Mouse (Mus musculus) heart, adult 18-20 months (tissue): Measurements from ENCODE around the gene Hacl1. TPM values are rescaled to one million over a fixed set of nuclear protein-coding genes. Genes with fewer than 3 reads are reported as not detected.
A peak's percentile ranks its signal among the peaks of the same experiment; 100 is the strongest.

Experiments
- DNase-seq, 2 experiments: peaks; one replicate each; pipeline ENCODE4 v3.0.0; 2021 to 2022; ENCODE audit warnings: mixed read lengths in 1 of 2
- long read RNA-seq, 2 experiments: library from polyadenylated mRNA; stranded (forward); transcript quantifications; one replicate each; pipeline ENCODE4 v2.0.0; 2021
- total RNA-seq, 2 experiments: library from RNA; stranded (reverse); gene quantifications; 2 replicates each; pipeline ENCODE4 v1.2.3; 2021

The Hacl1 gene
- 10 to 100 TPM; 10.9 to 11.5 TPM for total RNA-seq
- long read RNA-seq, experiment 1, transcript Hacl1-201 (17 exons, 2,644 nt) = major isoform, 7 of 7 reads
- long read RNA-seq, experiment 1, partial matches to known transcripts = 0 of 7 reads
- long read RNA-seq, experiment 1, other reads (novel, unspliced or antisense) = 0 of 7 reads
- long read RNA-seq, experiment 2, partial matches to known transcripts = 1 of 4 reads
- long read RNA-seq, experiment 2, other reads (novel, unspliced or antisense) = 0 of 4 reads

DNA sequence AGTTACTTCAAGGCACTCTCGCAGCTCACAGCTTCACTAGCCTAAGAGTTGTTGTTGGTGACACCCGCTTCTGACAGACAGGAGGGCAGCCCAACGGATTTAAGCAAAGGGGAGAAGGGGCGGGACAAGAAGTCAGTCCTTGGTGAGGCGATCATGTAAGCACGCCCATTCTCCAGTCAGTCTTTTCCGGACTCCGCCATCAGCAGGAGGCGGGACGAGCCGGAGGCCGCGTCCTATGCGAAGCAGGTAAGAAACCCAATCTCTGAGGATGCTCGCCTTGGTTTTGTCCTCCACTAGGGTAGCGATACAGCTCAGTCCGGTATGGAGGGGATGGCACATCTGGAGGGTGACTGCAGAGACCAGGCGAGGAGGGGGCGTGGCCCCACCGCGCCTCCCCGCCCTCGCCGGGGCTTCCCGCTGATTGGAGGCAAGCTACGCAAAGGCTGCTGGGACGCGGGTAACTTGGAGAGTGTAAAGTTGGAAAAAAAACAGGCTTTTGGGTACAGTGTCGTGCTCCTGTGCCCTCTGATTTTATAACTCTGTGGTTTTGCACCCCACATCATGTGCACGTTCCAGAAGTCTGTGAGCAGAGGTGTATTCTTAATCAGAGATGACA is at the start of gene Hacl1, which contains the start of gene Btd:
Gene Hacl1 (minus strand): TSS at position 397 of the 616 bp plus-strand sequence.
Gene Btd (plus strand): TSS at position 139 of the 616 bp plus-strand sequence.
- peak; percentile 96 to 97 for DNase-seq

DNA sequence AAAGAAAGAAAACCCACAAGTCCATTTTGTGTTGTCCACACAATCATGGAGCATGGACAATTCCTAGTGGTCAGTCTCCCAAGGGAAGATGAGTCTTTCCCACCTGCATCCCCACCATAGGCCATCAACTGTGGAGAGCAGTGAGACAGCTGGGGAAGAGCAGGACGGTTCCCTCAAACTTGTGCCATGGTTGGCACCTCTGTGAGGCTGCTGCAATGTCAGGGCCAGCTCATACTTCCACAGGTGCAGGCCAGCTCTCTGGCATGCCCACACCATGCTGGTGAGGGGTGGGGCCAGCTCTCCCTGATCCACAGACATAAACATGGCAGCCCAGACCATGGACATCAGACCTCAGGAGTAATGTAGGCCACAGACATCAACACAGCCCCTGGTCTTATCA is 45.1 kb upstream of the Hacl1 start:
- no peak for DNase-seq

DNA sequence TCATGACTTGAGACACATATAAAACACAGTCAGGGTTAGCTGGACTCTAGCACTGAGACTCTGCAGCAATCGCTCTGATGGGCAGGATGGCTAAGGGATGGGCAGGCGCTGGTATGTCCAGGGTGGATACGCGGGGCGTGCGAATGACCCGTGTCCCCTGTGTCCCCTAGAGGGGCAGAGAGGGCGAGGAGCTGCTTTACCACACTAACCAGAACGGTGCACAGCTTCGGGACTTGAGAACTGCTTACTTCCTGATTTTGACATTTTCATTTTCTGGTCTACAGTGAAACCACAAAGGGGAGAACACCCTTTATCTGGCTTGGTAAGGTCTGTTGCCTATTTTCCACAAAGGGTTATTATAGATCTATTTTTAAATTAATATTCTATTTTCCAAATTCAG is 44.6 kb upstream of the Hacl1 start:
- DNase-seq = no peak

GRCm38 (mm10) chr14:31684343-31685040 is 43.4 kb upstream of the Hacl1 start:
- no peak for DNase-seq

GRCm38 (mm10) chr14:31683610-31684009 is 42.5 kb upstream of the Hacl1 start:
- no peak for DNase-seq

DNA sequence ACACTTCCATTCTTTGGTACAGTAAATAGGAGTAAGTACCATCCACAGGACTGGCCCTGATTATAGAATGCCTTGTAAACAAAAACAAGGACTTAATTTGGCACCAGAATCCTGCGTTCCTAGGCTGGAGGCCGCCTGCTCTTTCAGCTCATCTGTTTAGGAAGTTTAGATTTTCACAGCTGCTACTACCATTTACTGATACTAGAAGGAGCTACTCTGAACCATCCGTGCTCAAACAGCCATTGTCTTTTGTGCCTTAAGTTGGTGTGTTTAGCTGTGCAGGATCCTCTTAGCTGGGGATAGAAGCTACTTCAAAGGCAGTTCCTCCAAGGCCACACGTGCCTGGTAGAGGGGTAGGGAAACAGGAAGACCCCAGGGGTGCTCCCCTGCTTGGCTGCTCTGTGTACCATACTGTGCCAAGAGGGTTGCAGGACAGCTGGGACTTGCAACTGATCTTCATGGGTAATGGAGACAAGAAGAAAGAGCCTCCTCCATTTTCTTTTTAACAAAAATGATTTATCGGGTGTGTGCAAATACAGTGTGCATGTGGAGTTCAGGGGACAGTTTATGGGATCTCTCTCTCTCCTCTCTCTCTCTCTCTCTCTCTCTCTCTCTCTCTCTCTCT is 41.0 kb upstream of the Hacl1 start:
- no peak for DNase-seq

- no peak for DNase-seq
These were observed 40.2 kb upstream of the Hacl1 start for GRCm38 (mm10) chr14:31681291-31681690.

DNA sequence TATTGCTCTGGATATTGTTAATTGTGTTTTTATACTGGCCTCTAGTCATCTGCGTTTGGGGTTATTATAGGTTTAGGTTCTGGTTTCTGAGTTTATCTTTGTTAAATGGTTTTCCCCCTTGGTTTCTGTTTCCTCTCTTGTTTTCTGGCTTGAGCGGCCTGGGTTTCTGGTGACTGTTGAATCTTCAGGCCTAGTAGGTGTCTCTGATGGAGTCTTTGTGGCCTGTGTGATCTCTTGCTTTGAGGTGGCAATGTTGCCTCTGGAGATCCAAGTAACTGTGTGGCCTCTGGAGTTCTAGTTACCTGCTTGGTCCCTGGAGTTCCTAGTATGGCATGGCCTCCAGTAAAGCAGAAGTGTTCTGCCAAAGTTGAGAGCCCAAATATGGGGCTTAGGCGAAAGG is 39.6 kb upstream of the Hacl1 start:
- DNase-seq = no peak

DNA sequence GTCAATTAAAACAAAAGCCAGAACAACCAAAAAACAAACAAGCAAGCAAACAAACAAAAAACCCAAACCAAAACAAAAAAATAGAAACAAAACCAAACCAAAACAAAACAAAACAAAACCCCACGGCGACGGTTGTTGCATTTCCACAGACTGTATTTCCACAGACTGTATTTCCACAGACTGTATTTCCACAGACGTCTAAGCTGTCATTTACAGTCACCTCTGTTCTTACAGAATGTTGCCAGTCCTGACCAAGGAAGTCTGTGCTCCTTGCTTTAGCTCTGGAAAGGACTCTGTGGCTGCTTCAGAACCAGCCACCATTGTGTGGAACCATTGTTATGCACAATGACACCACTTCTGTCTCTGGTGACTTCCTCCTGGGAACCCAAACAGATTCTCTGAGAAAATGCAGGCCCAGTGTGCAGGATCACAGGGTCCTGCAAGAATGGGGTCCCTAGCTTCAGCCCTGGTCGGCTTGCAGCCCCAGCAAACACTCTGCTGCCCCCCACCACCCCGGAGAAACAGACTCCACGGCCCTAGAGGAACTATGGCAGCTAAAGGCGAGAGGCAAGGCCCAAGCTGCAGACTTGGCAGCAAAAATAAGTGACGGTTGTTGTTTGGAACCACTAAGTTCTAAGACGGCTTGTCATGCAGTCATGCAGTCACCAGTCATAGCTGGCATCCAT is 30.7 kb upstream of the Hacl1 start:
- DNase-seq = no peak

GRCm38 (mm10) chr14:31669642-31670490 is 28.8 kb upstream of the Hacl1 start:
- peak; percentile 67 to 85 for DNase-seq

DNA sequence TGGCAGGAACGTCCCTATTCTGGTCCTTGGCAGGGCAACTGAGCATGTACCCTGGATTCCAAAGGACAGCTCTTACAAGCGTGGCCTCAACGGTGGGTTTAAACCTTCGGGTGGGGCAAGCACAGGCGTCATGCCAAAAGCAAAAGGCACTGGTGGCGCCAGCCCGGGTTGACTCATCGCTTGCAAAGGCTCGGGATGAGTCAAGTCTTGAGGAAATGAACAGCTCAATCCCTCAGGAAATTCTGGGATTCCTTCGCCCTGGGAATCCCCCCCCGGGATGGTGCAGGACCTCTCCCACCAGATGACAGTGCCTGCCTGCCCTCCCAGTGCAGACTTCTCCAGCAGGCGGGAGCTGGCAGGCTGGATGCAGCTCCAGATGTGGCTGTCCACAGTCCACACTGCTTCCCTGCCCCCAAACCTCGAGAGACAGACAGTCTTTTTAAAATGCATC is 28.1 kb upstream of the Hacl1 start:
- peak; percentile 85 to 87 for DNase-seq

- no peak for DNase-seq
These were observed 27.2 kb upstream of the Hacl1 start for GRCm38 (mm10) chr14:31668326-31668725.

- DNase-seq = peak in 1 of 2 experiments; percentile 30
These were observed 26.7 kb upstream of the Hacl1 start for GRCm38 (mm10) chr14:31667741-31668140.

- DNase-seq = no peak
These were observed 26.0 kb upstream of the Hacl1 start for GRCm38 (mm10) chr14:31666931-31667705.

DNA sequence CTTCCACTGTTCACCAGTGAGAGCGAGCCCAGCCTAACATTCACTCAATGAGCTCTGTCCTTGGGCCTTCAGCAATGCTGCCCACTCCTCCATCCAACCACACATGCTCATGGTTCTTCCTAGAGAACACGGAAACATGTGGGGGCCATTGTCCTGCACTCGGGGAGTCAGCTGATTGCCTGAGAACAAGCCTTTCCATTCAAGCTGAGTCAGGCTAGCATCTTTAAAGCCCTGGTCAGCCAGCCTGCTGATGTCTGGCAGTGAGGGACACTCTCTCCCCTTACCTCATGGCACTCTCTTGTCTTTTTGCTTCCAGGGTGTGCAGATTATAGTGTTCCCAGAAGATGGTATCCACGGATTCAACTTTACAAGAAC is 24.5 kb upstream of the Hacl1 start:
- DNase-seq = no peak

- no peak for DNase-seq
These were observed 23.9 kb upstream of the Hacl1 start for GRCm38 (mm10) chr14:31664903-31665565.

GRCm38 (mm10) chr14:31664100-31664902 is 23.2 kb upstream of the Hacl1 start:
- peak in 1 of 2 experiments; percentile 40 for DNase-seq

- no peak for DNase-seq
These were observed 22.5 kb upstream of the Hacl1 start for GRCm38 (mm10) chr14:31663376-31664099.
